Mouse (Mus musculus): ENCODE results near the gene Pstk.

GRCm38 (mm10) chr7:131427331-131427730 is 56.4 kb downstream of the Pstk start:
- TF ChIP-seq CTCF (IDR thresholded peaks at IDR 0.05) (no peak), POLR2A (IDR thresholded peaks at IDR 0.05; ENCODE audit: insufficient read depth, low read depth, low read length) (no peak)

Data from heart, adult 2 months (tissue).